Mouse (Mus musculus) kidney, adult 2 months (tissue): ENCODE results near the gene Chtop.

Source experiments
- CTCF ChIP-seq: fragments of 200-500 bp; conservative IDR thresholded peaks from 2 replicates; pipeline ENCODE4 v1.5.1; 2011; ENCODE audit warnings: low read depth, mild to moderate bottlenecking, control low read depth, low read length, moderate library complexity, mixed read lengths; ENCODE audit not compliant: insufficient read depth, insufficient read length
- POLR2A ChIP-seq: fragments of 200-500 bp; IDR thresholded peaks from one replicate; pipeline ENCODE4 v1.6.1; 2011; ENCODE audit warnings: low read depth, low read length, control low read depth

DNA sequence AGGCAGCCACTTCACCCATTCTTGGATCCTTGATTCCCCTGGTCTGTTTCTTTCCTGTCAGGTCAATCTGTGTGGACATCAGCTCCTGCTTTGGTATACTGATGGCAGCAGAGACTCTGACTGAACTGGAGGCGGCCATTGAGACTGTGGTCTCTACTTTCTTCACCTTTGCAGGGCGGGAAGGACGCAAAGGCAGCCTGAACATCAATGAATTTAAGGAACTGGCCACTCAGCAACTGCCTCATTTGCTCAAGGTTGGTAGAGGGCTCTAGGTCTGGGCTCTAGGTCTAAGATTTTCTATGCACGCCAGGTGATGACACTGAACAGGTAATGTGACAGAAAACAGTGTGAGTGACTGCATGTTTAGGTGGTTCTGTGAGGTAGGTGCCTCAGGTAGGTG lies 6.5 kb upstream of the Chtop start:
- TF ChIP-seq CTCF = no peak
- no peak for TF ChIP-seq POLR2A
